Mouse (Mus musculus) B cell, adult 62 days (primary cell): Measurements from ENCODE around the gene Lsm5. TPM values are rescaled to one million over a fixed set of nuclear protein-coding genes. Genes with fewer than 3 reads are reported as not detected.

ENCODE experiments used
- total RNA-seq: library from RNA; stranded (reverse); gene quantifications from 4 replicates; pipeline ENCODE4 v1.2.4, GENCODE M21; 2023

The Lsm5 gene
- 32.7 to 43.4 TPM (median 42.7 TPM) in 4 replicates for total RNA-seq

GRCm38 (mm10) chr6:56703931-56704900 is at the start of gene Lsm5:
Gene Lsm5 (minus strand): TSS chr6:56704710.

GRCm38 (mm10) chr6:56714574-56715269 is 10.2 kb upstream of the Lsm5 start, which contains the start of gene Avl9:
Gene Avl9 (plus strand): TSS chr6:56714899.

Other genes with a start within 250 kb of the Lsm5 start
- gene Pde1c, start 135.6 kb downstream of the Lsm5 start, total RNA-seq, result 0.46 to 1.2 TPM (median 0.89 TPM) in 4 replicates
- gene Avl9, start 10.2 kb upstream of the Lsm5 start, total RNA-seq, result 128 to 144 TPM (median 135 TPM) in 4 replicates
- gene Kbtbd2, start 93.1 kb upstream of the Lsm5 start, total RNA-seq, result 64.4 to 70.3 TPM (median 65.5 TPM) in 4 replicates
- gene Fkbp9, start 127.3 kb upstream of the Lsm5 start, total RNA-seq, result 0.18 to 0.30 TPM in 2 of 4 replicates, not detected in the others
- gene Nt5c3, start 219.2 kb upstream of the Lsm5 start, total RNA-seq, result 53.1 to 65.3 TPM (median 58.3 TPM) in 4 replicates
- gene Vmn1r4, start 219.3 kb upstream of the Lsm5 start, total RNA-seq, result 0.36 TPM in 1 of 4 replicates, not detected in the others